Mouse (Mus musculus): ENCODE measurements around the gene Zfp65. TPM values are rescaled to one million over a fixed set of nuclear protein-coding genes. Genes with fewer than 3 reads are reported as not detected.
"Not testable (repeated sequence)": the region's sequence is repeated elsewhere in the genome, so short reads cannot be mapped to it uniquely, and the experiment has no call there.

The Zfp65 gene
- polyA plus RNA-seq, 1 experiment from 2014 or later: 8.5 TPM

DNA sequence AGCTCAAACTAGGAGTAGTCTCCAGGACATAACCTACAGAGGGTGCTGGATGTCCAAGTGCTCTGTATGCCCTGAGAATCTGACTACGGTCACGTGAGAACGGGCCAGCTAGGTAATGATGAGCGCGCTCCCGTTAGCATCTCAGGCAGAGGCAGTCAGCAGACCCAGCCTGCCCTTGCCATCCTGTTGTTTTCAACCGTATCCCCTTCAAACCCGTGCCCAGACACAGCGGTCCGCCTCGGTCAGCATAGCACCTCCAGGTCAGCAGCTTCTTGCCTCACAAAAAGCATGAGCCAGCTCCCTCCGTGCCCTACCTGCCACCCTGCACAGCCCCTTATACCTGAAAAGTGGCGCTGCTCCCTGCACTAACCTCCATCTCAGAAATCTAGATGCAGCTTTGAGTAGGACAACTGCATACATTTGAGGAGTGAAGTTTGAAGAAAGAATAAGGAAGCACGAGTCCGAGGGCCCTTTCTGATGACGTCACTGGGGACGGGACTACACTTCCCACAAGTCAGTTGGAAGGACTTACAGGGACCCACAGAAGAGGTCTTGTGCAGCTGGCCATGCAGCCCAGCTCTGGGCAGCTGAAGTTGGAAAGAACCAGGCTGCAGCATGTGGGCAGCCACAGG lies 5.0 kb downstream of the Zfp65 start:
- ATAC-seq (ENCODE audit: low FRiP score): peak; percentile 95
- H3K4me2 ChIP-seq: peak overlapping the region; percentile 86
- peak overlapping the region; percentile 85 for H3K9ac ChIP-seq (replicated peaks)
- H3K27me3 ChIP-seq (replicated peaks): no peaks in the 10 kb centered on the region
- H3K4me3 ChIP-seq (replicated peaks): peak overlapping the region; percentile 88
- no peaks in the 10 kb centered on the region for H3K36me3 ChIP-seq
- H3K27ac ChIP-seq (replicated peaks): peak overlapping the region; percentile 80
- peaks cover 17% of the 10 kb centered on the region for H3K4me1 ChIP-seq
- no peaks in the 10 kb centered on the region for H3K9me3 ChIP-seq (replicated peaks)
- WGBS: under 1% methylated on average over 17 of the region's 17 CpGs

DNA sequence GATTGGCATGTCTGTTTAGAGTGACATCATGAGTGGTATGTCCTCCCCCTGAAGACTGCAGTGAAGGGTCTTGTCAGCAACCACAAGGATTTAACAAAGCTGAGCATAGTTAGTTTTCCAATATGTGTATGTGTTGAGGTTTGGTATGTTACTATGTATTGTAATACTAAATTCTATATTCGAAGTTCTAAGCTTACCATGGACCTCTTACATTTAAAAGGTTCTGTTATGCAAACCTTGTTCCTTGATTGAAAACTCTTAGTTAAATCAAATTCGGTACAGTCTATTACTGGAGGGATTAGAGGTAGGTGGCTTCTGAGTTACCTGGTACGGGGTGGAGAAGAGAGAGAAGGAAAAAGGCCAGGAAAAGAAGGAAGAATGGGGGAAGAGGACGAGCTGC lies 42.0 kb downstream of the Zfp65 start, which contains the start of gene Zfp738:
Zfp738 (minus strand) TSS at position 101 of the 400 bp plus-strand sequence.
- H3K4me1 ChIP-seq: peaks cover 9% of the 10 kb centered on the region
- H3K27ac ChIP-seq (replicated peaks): no peak within 1 kb of the TSS
- no peaks in the 10 kb centered on the region for H3K27me3 ChIP-seq (replicated peaks)
- WGBS: 85% methylated on average over 4 of the region's 4 CpGs
- ATAC-seq (ENCODE audit: low FRiP score): no peak
- H3K9me3 ChIP-seq (replicated peaks): no peaks in the 10 kb centered on the region
- H3K4me3 ChIP-seq (replicated peaks): no peak within 1 kb of the TSS
- H3K36me3 ChIP-seq: no peaks in the 10 kb centered on the region
- H3K9ac ChIP-seq (replicated peaks): no peak within 1 kb of the TSS
- no peak within 1 kb of the TSS for H3K4me2 ChIP-seq

DNA sequence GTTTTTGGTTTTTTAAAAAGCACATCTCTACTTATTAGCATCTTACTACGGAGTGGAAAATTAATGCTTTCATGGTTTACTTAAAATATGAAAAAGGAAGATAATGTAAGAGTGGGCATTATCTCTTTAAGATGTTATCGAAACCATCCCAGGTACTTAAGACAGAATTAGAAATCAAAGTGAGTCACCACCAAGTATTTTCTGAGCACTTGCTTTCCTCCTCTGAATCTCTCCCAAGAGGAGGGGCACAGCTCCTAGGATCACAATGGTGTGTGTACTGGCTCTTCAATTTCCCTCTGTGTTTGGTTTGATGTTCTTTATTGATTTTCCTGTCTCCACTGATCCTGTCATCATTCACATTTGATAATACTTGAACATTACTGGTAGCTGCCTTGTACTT lies 45.1 kb downstream of the Zfp65 start:
- not testable (repeated sequence) for H3K27ac ChIP-seq (replicated peaks); H3K4me1 ChIP-seq; H3K36me3 ChIP-seq; H3K27me3 ChIP-seq (replicated peaks); H3K9ac ChIP-seq (replicated peaks); H3K9me3 ChIP-seq (replicated peaks)
- peak overlapping the region; percentile 79 for H3K4me3 ChIP-seq (replicated peaks)
- WGBS: 61% methylated on average over 2 of the region's 2 CpGs
- H3K4me2 ChIP-seq: peak overlapping the region; percentile 81
- peak; percentile 65 for ATAC-seq (ENCODE audit: low FRiP score)

- peak; percentile 100 for ATAC-seq (ENCODE audit: low FRiP score)
- peak overlapping the region; percentile 79 for H3K9ac ChIP-seq (replicated peaks)
- H3K27me3 ChIP-seq (replicated peaks); H3K9me3 ChIP-seq (replicated peaks); H3K36me3 ChIP-seq; H3K4me1 ChIP-seq: not testable (repeated sequence)
- peak overlapping the region; percentile 56; the same call in 1 of the 2 replicates for H3K27ac ChIP-seq (replicated peaks)
- peak overlapping the region; percentile 79 for H3K4me3 ChIP-seq (replicated peaks)
- WGBS: 12% methylated on average over 16 of the region's 16 CpGs
- H3K4me2 ChIP-seq: peak overlapping the region; percentile 81
Measured at GRCm38 (mm10) chr13:67682959-67683735, 45.8 kb downstream of the Zfp65 start.

DNA sequence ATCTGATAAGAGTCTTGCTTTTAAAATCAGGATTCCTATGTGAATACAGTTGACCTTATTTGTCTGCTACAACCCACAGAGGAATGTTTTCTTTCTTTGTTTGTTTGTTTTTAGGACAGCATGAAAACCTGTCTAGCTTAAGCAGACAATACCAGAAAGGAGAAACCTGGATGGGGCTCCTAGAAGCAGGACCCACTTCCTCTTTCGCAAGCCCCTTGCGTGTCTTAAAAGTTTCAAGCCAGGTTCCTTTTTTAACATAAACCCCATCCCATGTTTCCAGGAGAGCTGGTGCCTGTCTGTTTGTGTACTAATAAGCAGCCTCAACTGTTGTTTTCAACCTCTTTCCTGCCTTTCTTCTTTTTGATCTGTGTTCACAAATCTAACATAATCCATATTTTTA lies 54.1 kb downstream of the Zfp65 start:
- no peak overlapping the region for H3K27ac ChIP-seq (replicated peaks)
- no peak for ATAC-seq (ENCODE audit: low FRiP score)
- no peaks in the 10 kb centered on the region for H3K4me1 ChIP-seq
- H3K9ac ChIP-seq (replicated peaks): no peak overlapping the region
- no peak overlapping the region for H3K4me2 ChIP-seq
- H3K36me3 ChIP-seq: peaks cover 14% of the 10 kb centered on the region
- H3K9me3 ChIP-seq (replicated peaks): no peaks in the 10 kb centered on the region
- 99% methylated on average over 2 of the region's 2 CpGs for WGBS
- no peak overlapping the region for H3K4me3 ChIP-seq (replicated peaks)
- no peaks in the 10 kb centered on the region for H3K27me3 ChIP-seq (replicated peaks)

Other genes starting within 250 kb of the Zfp65 start
- gene Zfp874b, start 244.9 kb downstream of the Zfp65 start, polyA plus RNA-seq (2015; fragmentation: Nextera tagmentation; extraction: Ambion mirVana): 2.5 and 3.7 TPM in 2 replicates
- gene Zfp58, start 228.6 kb downstream of the Zfp65 start, polyA plus RNA-seq (2015; fragmentation: Nextera tagmentation; extraction: Ambion mirVana): 10.4 and 11.2 TPM in 2 replicates
- gene Gm26965, start 203.0 kb downstream of the Zfp65 start, polyA plus RNA-seq (2015; fragmentation: Nextera tagmentation; extraction: Ambion mirVana): not detected in 2 replicates
- gene Zfp87, start 203.0 kb downstream of the Zfp65 start, polyA plus RNA-seq (2015; fragmentation: Nextera tagmentation; extraction: Ambion mirVana): 30.4 and 37.0 TPM in 2 replicates
- 13.1 and 13.2 TPM in 2 replicates for gene Zfp748, start 175.3 kb downstream of the Zfp65 start, polyA plus RNA-seq (2015; fragmentation: Nextera tagmentation; extraction: Ambion mirVana)
- 4.8 and 4.9 TPM in 2 replicates for gene Zfp729b, start 119.5 kb downstream of the Zfp65 start, polyA plus RNA-seq (2015; fragmentation: Nextera tagmentation; extraction: Ambion mirVana)
- gene Gm49345, start 91.4 kb downstream of the Zfp65 start, polyA plus RNA-seq (2015; fragmentation: Nextera tagmentation; extraction: Ambion mirVana): not detected in 2 replicates
- gene Zfp729a, start 91.4 kb downstream of the Zfp65 start, polyA plus RNA-seq (2015; fragmentation: Nextera tagmentation; extraction: Ambion mirVana): 2.9 and 3.4 TPM in 2 replicates
- gene Zfp738, start 42.1 kb downstream of the Zfp65 start, polyA plus RNA-seq (2015; fragmentation: Nextera tagmentation; extraction: Ambion mirVana): 12.8 and 13.3 TPM in 2 replicates
- 6.5 and 8.1 TPM in 2 replicates for gene Zfp85, start 26.1 kb upstream of the Zfp65 start, polyA plus RNA-seq (2015; fragmentation: Nextera tagmentation; extraction: Ambion mirVana)
- 3.6 and 3.7 TPM in 2 replicates for gene Zfp493, start 50.5 kb upstream of the Zfp65 start, polyA plus RNA-seq (2015; fragmentation: Nextera tagmentation; extraction: Ambion mirVana)
- gene Zfp273, start 84.6 kb upstream of the Zfp65 start, polyA plus RNA-seq (2015; fragmentation: Nextera tagmentation; extraction: Ambion mirVana): 12.7 and 13.2 TPM in 2 replicates
- 5.8 and 7.2 TPM in 2 replicates for gene Gm10037, start 101.9 kb upstream of the Zfp65 start, polyA plus RNA-seq (2015; fragmentation: Nextera tagmentation; extraction: Ambion mirVana)
- not detected in 2 replicates for gene BC048507, start 134.2 kb upstream of the Zfp65 start, polyA plus RNA-seq (2015; fragmentation: Nextera tagmentation; extraction: Ambion mirVana)